Mouse (Mus musculus) forebrain, embryonic 11.5 days (tissue): ENCODE data around the gene Vmn1r4. TPM values are rescaled to one million over a fixed set of nuclear protein-coding genes. Genes with fewer than 3 reads are reported as not detected.

Source experiments
- ATAC-seq: fragments of 200-750 bp; cut with Nextera tagmentation; replicated peaks from 2 replicates; pipeline ENCODE4 v1.8.0; 2017; ENCODE audit warnings: moderate TSS enrichment; ENCODE audit not compliant: low FRiP score
- DNase-seq: peaks from one replicate; pipeline ENCODE4 v3.0.0-alpha.2; 2017; ENCODE audit warnings: low spot score
- H3K27ac ChIP-seq: fragments of 300-500 bp; sonication (generic); 2 replicates; pipeline ENCODE4 v1.5.1; 2014; ENCODE audit warnings: low read depth, low read length
- H3K27me3 ChIP-seq: fragments of 300-500 bp; sonication (generic); 2 replicates; pipeline ENCODE4 v1.6.1; 2014; ENCODE audit warnings: mild to moderate bottlenecking, low read length, mixed read lengths; ENCODE audit not compliant: control insufficient read depth, insufficient read depth
- H3K36me3 ChIP-seq: fragments of 300-500 bp; sonication (generic); 2 replicates; pipeline ENCODE4 v1.6.1; 2014; ENCODE audit warnings: mild to moderate bottlenecking, low read length, moderate library complexity, mixed read lengths; ENCODE audit not compliant: control insufficient read depth, insufficient read depth
- H3K4me1 ChIP-seq: fragments of 300-500 bp; sonication (generic); replicated peaks from 2 replicates; pipeline ENCODE4 v1.6.1; 2014; ENCODE audit warnings: low read length, mixed read lengths; ENCODE audit not compliant: control insufficient read depth, insufficient read depth
- H3K4me2 ChIP-seq: fragments of 300-500 bp; sonication (generic); 2 replicates; pipeline ENCODE4 v1.6.1; 2014; ENCODE audit warnings: low read depth, mild to moderate bottlenecking, low read length, moderate library complexity, mixed read lengths; ENCODE audit not compliant: severe bottlenecking
- H3K4me3 ChIP-seq: fragments of 300-500 bp; sonication (generic); 2 replicates; pipeline ENCODE4 v1.5.1; 2014; ENCODE audit warnings: low read depth, low read length
- H3K9ac ChIP-seq: fragments of 300-500 bp; sonication (generic); 2 replicates; pipeline ENCODE4 v1.6.1; 2014; ENCODE audit warnings: low read length
- H3K9me3 ChIP-seq: fragments of 300-500 bp; sonication (generic); 2 replicates; pipeline ENCODE4 v1.6.1; 2016; ENCODE audit warnings: low read length, mixed read lengths; ENCODE audit not compliant: control insufficient read depth
- WGBS: fragments of 180-500 bp; shearing (Covaris S2); extraction: QIAGEN DNeasy Blood & Tissue Kit; methylation state at CpG from one replicate; pipeline ENCODE4 v1.1.7; 2014; 5-methylcytosine and 5-hydroxymethylcytosine counted together
- polyA plus RNA-seq: library from polyadenylated mRNA; unstranded; fragments of >200 nt; fragmentation: Nextera tagmentation; extraction: Ambion mirVana; gene quantifications from 2 replicates; pipeline ENCODE4 v1.2.1, GENCODE M21; 2014

The Vmn1r4 gene
- polyA plus RNA-seq, 1 experiment from 2014 or later, result 0.27 TPM

GRCm38 (mm10) chr6:56908397-56908796, 15.4 kb upstream of the Vmn1r4 start:
- Histone ChIP-seq H3K27ac (no peak overlapping the region), H3K27me3 (no peaks in the 10 kb centered on the region), H3K4me3 (no peak overlapping the region), H3K36me3 (no peaks in the 10 kb centered on the region), H3K9me3 (no peaks in the 10 kb centered on the region), H3K4me2 (no peak overlapping the region), H3K4me1 (no peaks in the 10 kb centered on the region), H3K9ac (no peak overlapping the region)
- ATAC-seq, result no peak
- WGBS, result 93% methylated on average over 2 of the region's 2 CpGs
- no peak for DNase-seq

GRCm38 (mm10) chr6:56908912-56909311, 14.9 kb upstream of the Vmn1r4 start:
- no peaks in the 10 kb centered on the region for H3K4me1 ChIP-seq
- 8% methylated on average over 4 of the region's 4 CpGs for WGBS
- no peaks in the 10 kb centered on the region for H3K9me3 ChIP-seq
- no peak overlapping the region for H3K4me3 ChIP-seq
- H3K4me2 ChIP-seq, result no peak overlapping the region
- no peak overlapping the region for H3K27ac ChIP-seq
- no peak for DNase-seq
- no peaks in the 10 kb centered on the region for H3K27me3 ChIP-seq
- H3K36me3 ChIP-seq, result no peaks in the 10 kb centered on the region
- no peak overlapping the region for H3K9ac ChIP-seq
- ATAC-seq, result no peak

- H3K36me3 ChIP-seq, result no peaks in the 10 kb centered on the region; the same call in 1 of the 2 replicates
- no peak for DNase-seq
- H3K27me3 ChIP-seq, result no peaks in the 10 kb centered on the region
- no peak for ATAC-seq
- H3K4me3 ChIP-seq, result no peak overlapping the region
- 74% methylated on average over 2 of the region's 2 CpGs for WGBS
- no peaks in the 10 kb centered on the region for H3K4me1 ChIP-seq
- no peak overlapping the region for H3K27ac ChIP-seq
- no peaks in the 10 kb centered on the region for H3K9me3 ChIP-seq
- no peak overlapping the region for H3K4me2 ChIP-seq
- no peak overlapping the region for H3K9ac ChIP-seq
Measured at GRCm38 (mm10) chr6:56910910-56911309, 12.9 kb upstream of the Vmn1r4 start.

- no peak for ATAC-seq
- 94% methylated on average over 2 of the region's 2 CpGs for WGBS
- H3K4me3 ChIP-seq, result no peak overlapping the region
- no peak overlapping the region for H3K27ac ChIP-seq
- DNase-seq, result no peak
- H3K27me3 ChIP-seq, result no peaks in the 10 kb centered on the region
- H3K9me3 ChIP-seq, result no peaks in the 10 kb centered on the region
- H3K4me2 ChIP-seq, result no peak overlapping the region
- no peaks in the 10 kb centered on the region; the same call in 1 of the 2 replicates for H3K36me3 ChIP-seq
- H3K4me1 ChIP-seq, result no peaks in the 10 kb centered on the region
- H3K9ac ChIP-seq, result no peak overlapping the region
Measured at GRCm38 (mm10) chr6:56913092-56913858, 10.5 kb upstream of the Vmn1r4 start.

DNA sequence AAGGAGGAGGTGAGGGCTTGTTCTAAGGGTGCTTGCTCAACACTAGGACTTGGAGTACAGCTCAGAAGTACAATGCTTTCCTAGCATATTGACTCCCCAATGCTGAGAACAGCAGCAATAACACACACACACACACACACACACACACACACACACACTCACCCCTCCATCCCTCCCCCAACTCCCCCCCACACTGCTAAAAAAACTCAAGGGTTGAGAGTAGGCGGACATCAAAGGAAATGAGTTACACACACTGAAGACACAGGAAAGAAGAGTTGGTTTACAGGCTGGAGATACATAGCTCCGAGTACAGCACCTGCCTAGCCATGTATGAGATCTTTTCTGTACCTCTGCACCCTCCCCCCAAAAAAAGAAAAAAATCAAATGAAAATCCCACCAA, 7.5 kb upstream of the Vmn1r4 start:
- no peaks in the 10 kb centered on the region for H3K4me1 ChIP-seq
- no peak overlapping the region for H3K27ac ChIP-seq
- H3K27me3 ChIP-seq, result no peaks in the 10 kb centered on the region
- no peak overlapping the region for H3K4me3 ChIP-seq
- H3K9ac ChIP-seq, result no peak overlapping the region
- ATAC-seq, result no peak
- no peaks in the 10 kb centered on the region; the same call in 1 of the 2 replicates for H3K36me3 ChIP-seq
- H3K9me3 ChIP-seq, result no peaks in the 10 kb centered on the region
- no peak for DNase-seq
- no peak overlapping the region for H3K4me2 ChIP-seq
- 84% methylated on average over 2 of the region's 2 CpGs for WGBS

- Histone ChIP-seq H3K36me3 (no peaks in the 10 kb centered on the region; the same call in 1 of the 2 replicates), H3K27me3 (no peaks in the 10 kb centered on the region), H3K9ac (no peak overlapping the region), H3K4me2 (no peak overlapping the region), H3K4me1 (no peaks in the 10 kb centered on the region), H3K27ac (no peak overlapping the region), H3K4me3 (no peak overlapping the region), H3K9me3 (no peaks in the 10 kb centered on the region)
- ATAC-seq (no peak), DNase-seq (no peak)
- 80% methylated on average over 12 of the region's 12 CpGs for WGBS
Measured at GRCm38 (mm10) chr6:56917578-56918368, 6.0 kb upstream of the Vmn1r4 start.

GRCm38 (mm10) chr6:56919330-56920044, 4.3 kb upstream of the Vmn1r4 start:
- no peak for ATAC-seq
- Histone ChIP-seq H3K27ac (no peak overlapping the region), H3K36me3 (no peaks in the 10 kb centered on the region; the same call in 1 of the 2 replicates), H3K27me3 (no peaks in the 10 kb centered on the region), H3K4me1 (no peaks in the 10 kb centered on the region), H3K4me2 (no peak overlapping the region), H3K9me3 (no peaks in the 10 kb centered on the region), H3K9ac (no peak overlapping the region), H3K4me3 (no peak overlapping the region)
- no peak for DNase-seq
- 91% methylated on average over 7 of the region's 7 CpGs for WGBS

GRCm38 (mm10) chr6:56920222-56921092, 3.4 kb upstream of the Vmn1r4 start:
- H3K36me3 ChIP-seq, result no peaks in the 10 kb centered on the region
- no peak overlapping the region for H3K27ac ChIP-seq
- H3K27me3 ChIP-seq, result no peaks in the 10 kb centered on the region
- no peaks in the 10 kb centered on the region for H3K4me1 ChIP-seq
- H3K9me3 ChIP-seq, result no peaks in the 10 kb centered on the region
- ATAC-seq, result no peak
- DNase-seq, result no peak
- no peak overlapping the region for H3K9ac ChIP-seq
- 89% methylated on average over 12 of the region's 12 CpGs for WGBS
- H3K4me3 ChIP-seq, result no peak overlapping the region
- H3K4me2 ChIP-seq, result no peak overlapping the region
